Comparison of ENCODE assay signal across 8 mouse cellular contexts in the genomic region with DNA sequence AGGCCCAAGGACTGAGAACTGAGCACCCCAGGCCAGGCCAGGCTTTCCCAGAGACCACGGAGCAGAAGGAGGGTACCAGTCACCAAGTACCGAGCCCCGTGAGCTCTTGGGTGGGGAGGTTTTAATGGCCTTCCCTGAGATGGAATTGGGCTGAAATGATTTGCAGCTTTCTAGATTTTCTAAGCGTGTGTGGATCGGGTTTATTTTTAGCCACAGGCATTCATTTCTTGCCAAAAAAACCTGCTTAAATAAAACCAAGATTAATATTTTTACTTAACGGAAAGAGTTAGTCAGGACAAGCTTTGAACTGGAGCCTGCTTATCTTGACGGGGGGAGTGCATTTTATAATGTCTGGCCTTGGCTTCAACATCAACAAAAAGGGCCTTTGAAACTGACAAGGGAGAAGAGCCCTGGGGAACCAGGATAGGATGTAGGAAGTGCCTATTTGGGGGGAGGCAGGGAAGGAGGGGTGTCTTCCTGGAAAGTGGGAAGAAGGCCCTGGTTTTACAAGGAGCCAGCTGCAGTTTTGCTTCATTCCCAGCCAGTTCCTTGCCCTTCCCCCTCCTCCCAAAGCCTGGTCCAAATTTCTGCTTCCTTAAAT. TPM values are rescaled to one million over a fixed set of nuclear protein-coding genes. Genes with fewer than 3 reads are reported as not detected.
DNase-seq lines count a peak whose midpoint lies in the region; ATAC-seq and TF ChIP-seq lines count a peak whose summit lies in the region.

No protein-coding gene starts in this region.

- ATAC-seq in midbrain, embryonic 16.5 days, result no peak
- ATAC-seq in midbrain, embryonic 14.5 days (ENCODE audit: low FRiP score, low TSS enrichment), result no peak

- no peak overlapping the region for H3K9ac ChIP-seq in midbrain, embryonic 16.5 days (ENCODE audit: low read depth, low read length)
- H3K9ac ChIP-seq in midbrain, embryonic 14.5 days (replicated peaks; ENCODE audit: low read length), result no peak overlapping the region

- no peak for TF ChIP-seq CTCF in small intestine, adult 2 months (IDR thresholded peaks at IDR 0.05; ENCODE audit: extremely low read depth, insufficient read length, insufficient replicate concordance, low read depth, low read length)

- H3K27me3 ChIP-seq in midbrain, embryonic 16.5 days (ENCODE audit: control insufficient read depth, insufficient read depth, low read depth, low read length), result no peaks in the 10 kb centered on the region
- H3K27me3 ChIP-seq in midbrain, embryonic 14.5 days (ENCODE audit: control insufficient read depth, insufficient read depth, low read length), result no peaks in the 10 kb centered on the region
- H3K27me3 ChIP-seq in small intestine, adult 2 months (ENCODE audit: control insufficient read depth, insufficient read depth, low read length), result no peaks in the 10 kb centered on the region

- DNase-seq in adrenal gland, adult (ENCODE audit: inconsistent age in 2 of 2, low spot score in 1 of 2), result peak; percentile 70 to 89
- DNase-seq in adrenal gland, adult 18-20 months (ENCODE audit: low spot score in 2 of 2), result no peak
- no peak for DNase-seq in midbrain, embryonic 14.5 days
- peak; percentile 55 for DNase-seq in kidney, adult 18-20 months
- DNase-seq in cerebellum, adult 8-10 months, result no peak
- no peak for DNase-seq in layer of hippocampus, adult 18-20 months (ENCODE audit: low spot score in 2 of 2)

- no peak for TF ChIP-seq POLR2A in small intestine, adult 2 months (IDR thresholded peaks at IDR 0.05; ENCODE audit: low read depth, low read length)

- H3K36me3 ChIP-seq in midbrain, embryonic 16.5 days (ENCODE audit: control insufficient read depth, insufficient read depth, low read length), result no peaks in the 10 kb centered on the region; the same call in 1 of the 2 replicates
- H3K36me3 ChIP-seq in midbrain, embryonic 14.5 days (ENCODE audit: control insufficient read depth, insufficient read depth, low read length), result no peaks in the 10 kb centered on the region; the same call in 1 of the 2 replicates
- no peaks in the 10 kb centered on the region for H3K36me3 ChIP-seq in small intestine, adult 2 months (ENCODE audit: control insufficient read depth, insufficient read depth, low read length)

- H3K4me2 ChIP-seq in midbrain, embryonic 16.5 days (ENCODE audit: low read length), result no peak overlapping the region
- no peak overlapping the region for H3K4me2 ChIP-seq in midbrain, embryonic 14.5 days (ENCODE audit: low read length)

- H3K27ac ChIP-seq in midbrain, embryonic 16.5 days (ENCODE audit: low read length), result peak overlapping the region; percentile 70
- no peak overlapping the region for H3K27ac ChIP-seq in midbrain, embryonic 14.5 days (replicated peaks; ENCODE audit: low read depth, low read length)
- H3K27ac ChIP-seq in small intestine, adult 2 months (ENCODE audit: insufficient read depth, low read depth, low read length), result peak overlapping the region; percentile 12; the same call in 1 of the 2 replicates

- no peaks in the 10 kb centered on the region for H3K9me3 ChIP-seq in midbrain, embryonic 16.5 days (replicated peaks; ENCODE audit: control insufficient read depth, low read length, poor library complexity, severe bottlenecking)
- no peaks in the 10 kb centered on the region for H3K9me3 ChIP-seq in midbrain, embryonic 14.5 days (ENCODE audit: control insufficient read depth, low read length)

- WGBS in midbrain, embryonic 16.5 days, result 62% methylated on average over 7 of the region's 7 CpGs
- 78% methylated on average over 7 of the region's 7 CpGs for WGBS in midbrain, embryonic 14.5 days
- 31% methylated on average over 7 of the region's 7 CpGs for WGBS in small intestine, adult 2 months

- no peak overlapping the region for H3K4me3 ChIP-seq in midbrain, embryonic 16.5 days (ENCODE audit: low read depth, low read length)
- no peak overlapping the region for H3K4me3 ChIP-seq in midbrain, embryonic 14.5 days (replicated peaks; ENCODE audit: low read depth, low read length)
- H3K4me3 ChIP-seq in small intestine, adult 2 months (ENCODE audit: low read depth, low read length), result no peak overlapping the region

- H3K4me1 ChIP-seq in midbrain, embryonic 16.5 days (ENCODE audit: control insufficient read depth, insufficient read depth, low read length), result 0 out of 2 replicates have a peak, but pooled peaks cover 2% of the 10 kb centered on the region
- H3K4me1 ChIP-seq in midbrain, embryonic 14.5 days (ENCODE audit: control insufficient read depth, insufficient read depth, low read length), result no peaks in the 10 kb centered on the region
- H3K4me1 ChIP-seq in small intestine, adult 2 months (ENCODE audit: control insufficient read depth, insufficient read depth, insufficient read length, low read length), result peaks cover 13% of the 10 kb centered on the region; the same call in 1 of the 2 replicates

RNA-seq across cellular contexts. Expression of gene Timp3, which starts 31.6 kb away (rescaled TPM):
- 100 to 1,000 TPM; 511 to 546 TPM for total RNA-seq in adrenal gland, adult 18-20 months (2021)
- 30.9 and 37.4 TPM in 2 replicates for polyA plus RNA-seq in midbrain, embryonic 16.5 days (2015; fragmentation: Nextera tagmentation; extraction: Ambion mirVana)
- polyA plus RNA-seq in midbrain, embryonic 14.5 days (2014; fragmentation: Nextera tagmentation; extraction: Ambion mirVana), result 13.2 and 23.5 TPM in 2 replicates
- 12.4 and 15.3 TPM in 2 replicates for polyA plus RNA-seq in small intestine, adult 2 months (2012; rRNA removed)
- total RNA-seq in layer of hippocampus, adult 18-20 months (2021), result 10 to 100 TPM; 58.1 to 59.9 TPM

Comparison
In these comparisons a context has a peak if more than half of its experiments do, and no peak if none do; other contexts are left out.
1. DNase-seq: peak in adrenal gland, adult (2 of 2) and kidney, adult 18-20 months (single experiment); none in adrenal gland, adult 18-20 months (0 of 2), midbrain, embryonic 14.5 days (single experiment), cerebellum, adult 8-10 months (single experiment) and layer of hippocampus, adult 18-20 months (0 of 2).